Mouse (Mus musculus) forebrain, postnatal 0 days (tissue): ENCODE measurements around the gene Tmc8. TPM values are rescaled to one million over a fixed set of nuclear protein-coding genes. Genes with fewer than 3 reads are reported as not detected.

ENCODE experiments used
- ATAC-seq: fragments of 200-750 bp; cut with Nextera tagmentation; 2 replicates; pipeline ENCODE4 v1.8.0; 2017; ENCODE audit warnings: mild to moderate bottlenecking, moderate library complexity
- DNase-seq: peaks from one replicate; pipeline ENCODE4 v3.0.0-alpha.2; 2015
- H3K27ac ChIP-seq: fragments of 300-500 bp; sonication (generic); 2 replicates; pipeline ENCODE4 v1.5.1; 2014; ENCODE audit warnings: low read depth, mild to moderate bottlenecking, antibody characterized with exemption, low read length, moderate library complexity, mixed read lengths
- H3K27me3 ChIP-seq: fragments of 300-500 bp; sonication (generic); 2 replicates; pipeline ENCODE4 v1.6.1; 2014; ENCODE audit warnings: mild to moderate bottlenecking, low read length, mixed read lengths; ENCODE audit not compliant: insufficient read depth
- H3K36me3 ChIP-seq: fragments of 300-500 bp; sonication (generic); 2 replicates; pipeline ENCODE4 v1.6.1; 2014; ENCODE audit warnings: mild to moderate bottlenecking, moderate library complexity; ENCODE audit not compliant: insufficient read depth
- H3K4me1 ChIP-seq: fragments of 300-500 bp; sonication (generic); 2 replicates; pipeline ENCODE4 v1.6.1; 2014; ENCODE audit warnings: antibody characterized with exemption; ENCODE audit not compliant: insufficient read depth
- H3K4me2 ChIP-seq: fragments of 300-500 bp; sonication (generic); 2 replicates; pipeline ENCODE4 v1.6.1; 2014; ENCODE audit warnings: low read depth, mild to moderate bottlenecking, moderate library complexity
- H3K4me3 ChIP-seq: fragments of 300-500 bp; sonication (generic); 2 replicates; pipeline ENCODE4 v1.5.1; 2014; ENCODE audit warnings: low read depth, low read length, mixed read lengths
- H3K9ac ChIP-seq: fragments of 300-500 bp; sonication (generic); 2 replicates; pipeline ENCODE4 v1.6.1; 2014; ENCODE audit warnings: mild to moderate bottlenecking
- H3K9me3 ChIP-seq: fragments of 300-500 bp; sonication (generic); 2 replicates; pipeline ENCODE4 v1.6.1; 2016; ENCODE audit warnings: low read length
- CTCF ChIP-seq: sonication (generic); IDR thresholded peaks from 2 replicates; pipeline ENCODE4 v1.5.1; 2016; ENCODE audit warnings: antibody characterized with exemption, control low read depth, low read depth
- WGBS: fragments of 180-500 bp; shearing (Covaris S2); extraction: QIAGEN DNeasy Blood & Tissue Kit; methylation state at CpG from one replicate; pipeline ENCODE4 v1.1.7; 2014; 5-methylcytosine and 5-hydroxymethylcytosine counted together
- polyA plus RNA-seq: library from polyadenylated mRNA; unstranded; fragments of >200 nt; fragmentation: Nextera tagmentation; extraction: Ambion mirVana; gene quantifications from 2 replicates; pipeline ENCODE4 v1.2.1, GENCODE M21; 2015
- total RNA-seq: library from RNA; depleted of rRNA; stranded (reverse); fragments of >200 nt; gene quantifications from 2 replicates; pipeline ENCODE4 v1.2.3, GENCODE M21; 2014

The Tmc8 gene
- total and polyA plus RNA-seq, 2 experiments from 2014 or later = 0.59 to 2.1 TPM

DNA sequence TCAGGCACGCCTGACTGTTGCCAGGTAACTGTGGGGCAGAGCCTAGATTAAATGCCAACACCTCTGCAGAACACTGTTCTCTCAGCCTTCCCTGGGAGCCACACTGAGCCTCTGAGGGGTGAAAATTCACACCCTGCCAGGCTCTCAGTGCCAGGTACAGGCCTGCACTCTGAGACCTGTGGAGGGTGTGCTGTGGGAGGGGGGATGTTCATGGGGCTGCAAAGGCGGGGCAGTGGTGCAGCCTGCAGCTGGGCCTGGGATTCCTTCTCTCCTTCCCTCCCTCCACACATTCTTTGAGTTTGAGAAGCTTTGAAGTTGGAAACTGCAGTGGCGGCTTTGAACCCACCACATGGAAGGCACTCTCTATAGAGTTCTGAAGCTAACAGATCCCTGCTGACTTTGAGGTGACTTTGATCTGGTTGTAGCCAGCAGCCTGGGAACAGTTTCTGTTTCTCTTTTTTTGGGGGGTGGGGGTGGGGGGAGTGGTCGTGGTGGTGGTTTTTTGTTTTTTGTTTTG lies 12.2 kb downstream of the Tmc8 start:
- Histone ChIP-seq H3K9ac (no peak overlapping the region), H3K4me3 (no peak overlapping the region), H3K27ac (no peak overlapping the region), H3K4me1 (no peaks in the 10 kb centered on the region), H3K27me3 (no peaks in the 10 kb centered on the region), H3K9me3 (no peaks in the 10 kb centered on the region), H3K4me2 (no peak overlapping the region), H3K36me3 (no peaks in the 10 kb centered on the region)
- ATAC-seq (no peak), DNase-seq (no peak)
- 59% methylated on average over 4 of the region's 4 CpGs for whole genome bisulfite sequencing
- no peak for TF ChIP-seq CTCF

GRCm38 (mm10) chr11:117796954-117797353 lies 15.1 kb downstream of the Tmc8 start:
- H3K36me3 ChIP-seq = no peaks in the 10 kb centered on the region
- DNase-seq = no peak
- H3K9me3 ChIP-seq = no peaks in the 10 kb centered on the region
- H3K4me3 ChIP-seq = no peak overlapping the region
- ATAC-seq = no peak
- no peaks in the 10 kb centered on the region for H3K4me1 ChIP-seq
- no peaks in the 10 kb centered on the region for H3K27me3 ChIP-seq
- WGBS = 50% methylated on average over 5 of the region's 5 CpGs
- TF ChIP-seq CTCF = no peak
- H3K27ac ChIP-seq = no peak overlapping the region
- H3K9ac ChIP-seq = no peak overlapping the region
- H3K4me2 ChIP-seq = no peak overlapping the region

DNA sequence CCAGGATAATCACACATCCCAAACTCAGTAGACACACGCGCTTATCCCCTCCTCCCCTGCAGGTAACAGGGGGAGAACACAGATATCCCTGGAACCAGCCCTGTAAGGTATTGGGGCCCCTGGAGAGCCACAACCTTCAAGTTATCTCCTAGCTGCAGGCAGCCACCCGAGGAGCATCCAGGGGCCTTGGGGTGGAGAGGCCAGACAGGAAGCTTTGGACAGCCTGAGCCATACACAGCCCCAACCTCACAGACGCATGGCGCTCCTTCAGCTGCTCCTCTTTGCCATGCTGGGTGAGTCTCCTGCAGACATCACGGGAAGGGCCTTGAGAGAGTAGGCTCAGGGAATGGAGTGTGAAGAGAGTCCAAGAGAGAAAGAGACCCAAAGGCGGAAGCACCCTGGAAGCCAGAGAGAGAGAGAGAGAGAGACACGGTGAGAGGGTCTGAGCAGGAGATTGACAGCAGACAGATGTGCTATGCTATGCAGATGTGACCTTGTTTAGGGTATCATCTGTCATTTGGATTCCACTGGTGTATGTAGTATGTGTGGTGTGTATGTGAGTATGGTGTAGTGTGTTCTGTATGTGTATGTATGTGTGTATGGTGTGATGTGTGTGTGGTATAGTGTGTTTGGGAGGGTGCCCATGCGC lies 15.8 kb downstream of the Tmc8 start, which contains the start of gene 6030468B19Rik:
Gene 6030468B19Rik (plus strand): TSS at position 150 of the 649 bp plus-strand sequence.
- H3K36me3 ChIP-seq = no peaks in the 10 kb centered on the region
- H3K27ac ChIP-seq = no peak within 1 kb of the TSS
- TF ChIP-seq CTCF = no peak
- H3K27me3 ChIP-seq = no peaks in the 10 kb centered on the region
- DNase-seq (no peak), ATAC-seq (no peak)
- no peak within 1 kb of the TSS for H3K9ac ChIP-seq
- H3K9me3 ChIP-seq = no peaks in the 10 kb centered on the region
- H3K4me1 ChIP-seq = no peaks in the 10 kb centered on the region
- H3K4me3 ChIP-seq = no peak within 1 kb of the TSS
- H3K4me2 ChIP-seq = no peak within 1 kb of the TSS
- 72% methylated on average over 9 of the region's 9 CpGs for WGBS

DNA sequence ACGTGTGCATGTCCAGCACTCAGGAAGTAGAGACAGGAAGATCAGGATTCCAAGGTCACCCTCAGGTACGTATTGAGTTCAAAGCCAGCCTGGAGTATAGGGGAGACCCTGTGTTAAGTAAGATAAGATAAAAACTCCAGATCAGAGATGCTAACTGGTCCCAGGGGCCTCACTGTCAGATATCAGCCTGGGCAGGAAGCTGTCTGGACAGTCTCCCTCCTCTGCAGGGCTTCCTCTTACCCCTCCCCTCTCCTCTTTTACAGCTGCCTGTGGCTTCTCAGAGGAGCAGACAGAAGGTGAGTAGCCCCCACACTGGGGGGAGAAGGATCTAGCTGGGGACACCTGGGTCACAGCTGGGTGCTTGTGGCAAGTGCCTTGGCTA lies 16.3 kb downstream of the Tmc8 start:
- Histone ChIP-seq H3K4me2 (no peak overlapping the region), H3K9me3 (no peaks in the 10 kb centered on the region), H3K36me3 (no peaks in the 10 kb centered on the region), H3K4me3 (no peak overlapping the region), H3K27ac (no peak overlapping the region), H3K27me3 (no peaks in the 10 kb centered on the region), H3K4me1 (no peaks in the 10 kb centered on the region), H3K9ac (no peak overlapping the region)
- no peak for DNase-seq
- TF ChIP-seq CTCF = no peak
- ATAC-seq = no peak
- WGBS = 68% methylated on average over 2 of the region's 2 CpGs

DNA sequence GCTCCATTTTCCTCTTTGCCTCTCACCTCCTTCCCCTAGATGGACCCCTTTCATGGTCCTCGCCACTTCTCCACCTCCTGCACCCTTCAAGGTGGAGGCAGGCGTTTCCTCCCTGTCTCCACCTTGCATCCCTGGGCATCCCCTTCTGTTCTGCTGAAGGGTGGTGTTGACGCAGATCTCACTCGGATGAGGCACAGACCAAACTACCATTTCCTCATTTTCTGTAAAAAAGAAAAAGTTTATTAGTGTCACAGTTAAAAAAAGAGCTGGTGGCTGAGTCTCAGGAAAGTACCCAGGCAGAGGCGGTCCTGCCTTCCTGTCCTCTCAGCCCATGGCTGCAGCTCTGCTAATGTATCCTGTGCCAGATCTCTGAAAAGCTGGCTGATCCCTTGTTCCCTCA lies 17.3 kb downstream of the Tmc8 start:
- no peak for TF ChIP-seq CTCF
- Histone ChIP-seq H3K9me3 (no peaks in the 10 kb centered on the region), H3K27me3 (no peaks in the 10 kb centered on the region), H3K4me3 (no peak overlapping the region), H3K4me2 (no peak overlapping the region), H3K9ac (no peak overlapping the region), H3K27ac (no peak overlapping the region), H3K4me1 (no peaks in the 10 kb centered on the region), H3K36me3 (no peaks in the 10 kb centered on the region)
- no peak for ATAC-seq
- WGBS = 58% methylated on average over 5 of the region's 5 CpGs
- DNase-seq = no peak

- Histone ChIP-seq H3K9me3 (no peaks in the 10 kb centered on the region), H3K4me1 (no peaks in the 10 kb centered on the region), H3K4me3 (no peak overlapping the region), H3K9ac (no peak overlapping the region), H3K27ac (no peak overlapping the region), H3K27me3 (no peaks in the 10 kb centered on the region), H3K36me3 (no peaks in the 10 kb centered on the region), H3K4me2 (no peak overlapping the region)
- ATAC-seq (no peak), DNase-seq (no peak)
- 85% methylated on average over 7 of the region's 7 CpGs for WGBS
- TF ChIP-seq CTCF = no peak
These were observed 18.2 kb downstream of the Tmc8 start for GRCm38 (mm10) chr11:117800038-117800437.

GRCm38 (mm10) chr11:117801650-117802049 lies 19.8 kb downstream of the Tmc8 start:
- no peak overlapping the region for H3K9ac ChIP-seq
- no peaks in the 10 kb centered on the region for H3K9me3 ChIP-seq
- H3K4me2 ChIP-seq = no peak overlapping the region
- no peaks in the 10 kb centered on the region for H3K27me3 ChIP-seq
- WGBS = 76% methylated on average over 7 of the region's 7 CpGs
- TF ChIP-seq CTCF = no peak
- ATAC-seq (no peak), DNase-seq (no peak)
- no peaks in the 10 kb centered on the region for H3K4me1 ChIP-seq
- no peak overlapping the region for H3K27ac ChIP-seq
- no peak overlapping the region for H3K4me3 ChIP-seq
- H3K36me3 ChIP-seq = no peaks in the 10 kb centered on the region
